Mouse (Mus musculus) embryonic fibroblast, embryonic 13.5 days (primary cell): Measurements from ENCODE around the gene Ccdc88a.

Experiments
- CTCF ChIP-seq: IDR thresholded peaks from 2 replicates; pipeline ENCODE4 v1.5.1; 2011; ENCODE audit warnings: mild to moderate bottlenecking, control low read depth, low read length, moderate library complexity, borderline replicate concordance; ENCODE audit not compliant: insufficient read depth
- POLR2A ChIP-seq: IDR thresholded peaks from 2 replicates; pipeline ENCODE4 v1.6.1; 2011; ENCODE audit warnings: low read depth, mild to moderate bottlenecking, control low read depth, low read length, moderate library complexity

DNA sequence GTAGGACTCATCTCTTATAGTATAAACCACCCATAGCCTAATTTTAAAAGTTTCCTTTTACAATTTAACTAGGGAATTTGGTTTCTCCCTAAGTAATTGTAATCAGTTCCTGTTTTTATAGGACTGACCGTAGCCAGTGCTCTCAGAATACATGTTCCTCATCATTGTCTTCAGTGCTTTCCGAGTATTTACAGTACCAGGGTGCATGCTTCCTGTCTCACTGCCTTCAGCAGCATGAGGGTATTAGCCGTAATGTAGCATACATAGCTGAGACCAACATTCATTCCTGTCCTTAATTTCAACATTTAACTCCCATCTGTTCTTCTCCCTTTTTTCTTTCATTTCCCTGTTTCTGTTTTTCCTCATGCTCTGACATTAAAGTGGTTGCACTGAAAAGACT, 123.5 kb downstream of the Ccdc88a start:
- TF ChIP-seq CTCF (no peak), POLR2A (no peak)
